Mouse (Mus musculus): ENCODE measurements around the gene Ly6g5c. TPM values are rescaled to one million over a fixed set of nuclear protein-coding genes. Genes with fewer than 3 reads are reported as not detected.

The Ly6g5c gene
- polyA plus RNA-seq, 1 experiment from 2014 or later, result not detected

Other genes starting within 250 kb of the Ly6g5c start
- not detected for gene Cfb, start 245.8 kb upstream of the Ly6g5c start, polyA plus RNA-seq (2014; fragmentation: Illumina TruSeq; extraction: RNeasy Lipid Tissue Mini Kit (QIAGEN cat#74804))
- 10.8 TPM for gene Zbtb12, start 228.8 kb upstream of the Ly6g5c start, polyA plus RNA-seq (2014; fragmentation: Illumina TruSeq; extraction: RNeasy Lipid Tissue Mini Kit (QIAGEN cat#74804))
- 1.0 TPM for gene Gm20547, start 226.2 kb upstream of the Ly6g5c start, polyA plus RNA-seq (2014; fragmentation: Illumina TruSeq; extraction: RNeasy Lipid Tissue Mini Kit (QIAGEN cat#74804))
- 11.5 TPM for gene C2, start 210.0 kb upstream of the Ly6g5c start, polyA plus RNA-seq (2014; fragmentation: Illumina TruSeq; extraction: RNeasy Lipid Tissue Mini Kit (QIAGEN cat#74804))
- gene Ehmt2, start 209.8 kb upstream of the Ly6g5c start, polyA plus RNA-seq (2014; fragmentation: Illumina TruSeq; extraction: RNeasy Lipid Tissue Mini Kit (QIAGEN cat#74804)), result 9.4 TPM
- 0.20 TPM for gene Slc44a4, start 193.8 kb upstream of the Ly6g5c start, polyA plus RNA-seq (2014; fragmentation: Illumina TruSeq; extraction: RNeasy Lipid Tissue Mini Kit (QIAGEN cat#74804))
- 1.8 TPM for gene Neu1, start 177.0 kb upstream of the Ly6g5c start, polyA plus RNA-seq (2014; fragmentation: Illumina TruSeq; extraction: RNeasy Lipid Tissue Mini Kit (QIAGEN cat#74804))
- 16.9 TPM for gene Hspa1b, start 149.0 kb upstream of the Ly6g5c start, polyA plus RNA-seq (2014; fragmentation: Illumina TruSeq; extraction: RNeasy Lipid Tissue Mini Kit (QIAGEN cat#74804))
- not detected for gene Gm20481, start 138.4 kb upstream of the Ly6g5c start, polyA plus RNA-seq (2014; fragmentation: Illumina TruSeq; extraction: RNeasy Lipid Tissue Mini Kit (QIAGEN cat#74804))
- 8.2 TPM for gene Hspa1a, start 136.1 kb upstream of the Ly6g5c start, polyA plus RNA-seq (2014; fragmentation: Illumina TruSeq; extraction: RNeasy Lipid Tissue Mini Kit (QIAGEN cat#74804))
- not detected for gene Hspa1l, start 135.6 kb upstream of the Ly6g5c start, polyA plus RNA-seq (2014; fragmentation: Illumina TruSeq; extraction: RNeasy Lipid Tissue Mini Kit (QIAGEN cat#74804))
- gene Lsm2, start 126.4 kb upstream of the Ly6g5c start, polyA plus RNA-seq (2014; fragmentation: Illumina TruSeq; extraction: RNeasy Lipid Tissue Mini Kit (QIAGEN cat#74804)), result 19.2 TPM
- gene Vars, start 107.3 kb upstream of the Ly6g5c start, polyA plus RNA-seq (2014; fragmentation: Illumina TruSeq; extraction: RNeasy Lipid Tissue Mini Kit (QIAGEN cat#74804)), result 6.0 TPM
- gene Vwa7, start 91.7 kb upstream of the Ly6g5c start, polyA plus RNA-seq (2014; fragmentation: Illumina TruSeq; extraction: RNeasy Lipid Tissue Mini Kit (QIAGEN cat#74804)), result not detected
- not detected for gene Sapcd1, start 80.3 kb upstream of the Ly6g5c start, polyA plus RNA-seq (2014; fragmentation: Illumina TruSeq; extraction: RNeasy Lipid Tissue Mini Kit (QIAGEN cat#74804))
- gene Msh5, start 61.5 kb upstream of the Ly6g5c start, polyA plus RNA-seq (2014; fragmentation: Illumina TruSeq; extraction: RNeasy Lipid Tissue Mini Kit (QIAGEN cat#74804)), result 0.68 TPM
- 25.1 TPM for gene Clic1, start 58.3 kb upstream of the Ly6g5c start, polyA plus RNA-seq (2014; fragmentation: Illumina TruSeq; extraction: RNeasy Lipid Tissue Mini Kit (QIAGEN cat#74804))
- gene Ddah2, start 49.2 kb upstream of the Ly6g5c start, polyA plus RNA-seq (2014; fragmentation: Illumina TruSeq; extraction: RNeasy Lipid Tissue Mini Kit (QIAGEN cat#74804)), result 2.7 TPM
- not detected for gene Ly6g6c, start 42.9 kb upstream of the Ly6g5c start, polyA plus RNA-seq (2014; fragmentation: Illumina TruSeq; extraction: RNeasy Lipid Tissue Mini Kit (QIAGEN cat#74804))
- 0.20 TPM for gene Mpig6b, start 42.1 kb upstream of the Ly6g5c start, polyA plus RNA-seq (2014; fragmentation: Illumina TruSeq; extraction: RNeasy Lipid Tissue Mini Kit (QIAGEN cat#74804))
- gene Ly6g6e, start 31.4 kb upstream of the Ly6g5c start, polyA plus RNA-seq (2014; fragmentation: Illumina TruSeq; extraction: RNeasy Lipid Tissue Mini Kit (QIAGEN cat#74804)), result not detected
- gene Ly6g6d, start 30.2 kb upstream of the Ly6g5c start, polyA plus RNA-seq (2014; fragmentation: Illumina TruSeq; extraction: RNeasy Lipid Tissue Mini Kit (QIAGEN cat#74804)), result not detected
- not detected for gene Ly6g6f, start 22.7 kb upstream of the Ly6g5c start, polyA plus RNA-seq (2014; fragmentation: Illumina TruSeq; extraction: RNeasy Lipid Tissue Mini Kit (QIAGEN cat#74804))
- 3.5 TPM for gene Abhd16a, start 19.0 kb upstream of the Ly6g5c start, polyA plus RNA-seq (2014; fragmentation: Illumina TruSeq; extraction: RNeasy Lipid Tissue Mini Kit (QIAGEN cat#74804))
- not detected for gene Ly6g5b, start 7.1 kb downstream of the Ly6g5c start, polyA plus RNA-seq (2014; fragmentation: Illumina TruSeq; extraction: RNeasy Lipid Tissue Mini Kit (QIAGEN cat#74804))
- gene Gpank1, start 13.2 kb downstream of the Ly6g5c start, polyA plus RNA-seq (2014; fragmentation: Illumina TruSeq; extraction: RNeasy Lipid Tissue Mini Kit (QIAGEN cat#74804)), result 0.91 TPM
- gene Csnk2b, start 13.8 kb downstream of the Ly6g5c start, polyA plus RNA-seq (2014; fragmentation: Illumina TruSeq; extraction: RNeasy Lipid Tissue Mini Kit (QIAGEN cat#74804)), result 117 TPM
- 0.83 TPM for gene D17H6S53E, start 18.1 kb downstream of the Ly6g5c start, polyA plus RNA-seq (2014; fragmentation: Illumina TruSeq; extraction: RNeasy Lipid Tissue Mini Kit (QIAGEN cat#74804))
- not detected for gene Apom, start 23.8 kb downstream of the Ly6g5c start, polyA plus RNA-seq (2014; fragmentation: Illumina TruSeq; extraction: RNeasy Lipid Tissue Mini Kit (QIAGEN cat#74804))
- 9.7 TPM for gene Bag6, start 26.9 kb downstream of the Ly6g5c start, polyA plus RNA-seq (2014; fragmentation: Illumina TruSeq; extraction: RNeasy Lipid Tissue Mini Kit (QIAGEN cat#74804))
- gene Prrc2a, start 56.6 kb downstream of the Ly6g5c start, polyA plus RNA-seq (2014; fragmentation: Illumina TruSeq; extraction: RNeasy Lipid Tissue Mini Kit (QIAGEN cat#74804)), result 10.0 TPM
- 5.8 TPM for gene Aif1, start 67.8 kb downstream of the Ly6g5c start, polyA plus RNA-seq (2014; fragmentation: Illumina TruSeq; extraction: RNeasy Lipid Tissue Mini Kit (QIAGEN cat#74804))
- not detected for gene Lst1, start 80.2 kb downstream of the Ly6g5c start, polyA plus RNA-seq (2014; fragmentation: Illumina TruSeq; extraction: RNeasy Lipid Tissue Mini Kit (QIAGEN cat#74804))
- not detected for gene Ltb, start 86.2 kb downstream of the Ly6g5c start, polyA plus RNA-seq (2014; fragmentation: Illumina TruSeq; extraction: RNeasy Lipid Tissue Mini Kit (QIAGEN cat#74804))
- not detected for gene Tnf, start 93.7 kb downstream of the Ly6g5c start, polyA plus RNA-seq (2014; fragmentation: Illumina TruSeq; extraction: RNeasy Lipid Tissue Mini Kit (QIAGEN cat#74804))
- not detected for gene Lta, start 97.1 kb downstream of the Ly6g5c start, polyA plus RNA-seq (2014; fragmentation: Illumina TruSeq; extraction: RNeasy Lipid Tissue Mini Kit (QIAGEN cat#74804))
- gene Gm16181, start 112.6 kb downstream of the Ly6g5c start, polyA plus RNA-seq (2014; fragmentation: Illumina TruSeq; extraction: RNeasy Lipid Tissue Mini Kit (QIAGEN cat#74804)), result not detected
- 5.4 TPM for gene Atp6v1g2, start 125.4 kb downstream of the Ly6g5c start, polyA plus RNA-seq (2014; fragmentation: Illumina TruSeq; extraction: RNeasy Lipid Tissue Mini Kit (QIAGEN cat#74804))
- gene Nfkbil1, start 127.5 kb downstream of the Ly6g5c start, polyA plus RNA-seq (2014; fragmentation: Illumina TruSeq; extraction: RNeasy Lipid Tissue Mini Kit (QIAGEN cat#74804)), result not detected
- gene Ddx39b, start 133.5 kb downstream of the Ly6g5c start, polyA plus RNA-seq (2014; fragmentation: Illumina TruSeq; extraction: RNeasy Lipid Tissue Mini Kit (QIAGEN cat#74804)), result 7.3 TPM
- 26.9 TPM for gene H2-D1, start 154.5 kb downstream of the Ly6g5c start, polyA plus RNA-seq (2014; fragmentation: Illumina TruSeq; extraction: RNeasy Lipid Tissue Mini Kit (QIAGEN cat#74804))
- not detected for gene H2-Q1, start 212.1 kb downstream of the Ly6g5c start, polyA plus RNA-seq (2014; fragmentation: Illumina TruSeq; extraction: RNeasy Lipid Tissue Mini Kit (QIAGEN cat#74804))
- gene H2-Q2, start 234.0 kb downstream of the Ly6g5c start, polyA plus RNA-seq (2014; fragmentation: Illumina TruSeq; extraction: RNeasy Lipid Tissue Mini Kit (QIAGEN cat#74804)), result 2.1 TPM